Comparison of ENCODE assay signal across 12 mouse cellular contexts in the genomic region with DNA sequence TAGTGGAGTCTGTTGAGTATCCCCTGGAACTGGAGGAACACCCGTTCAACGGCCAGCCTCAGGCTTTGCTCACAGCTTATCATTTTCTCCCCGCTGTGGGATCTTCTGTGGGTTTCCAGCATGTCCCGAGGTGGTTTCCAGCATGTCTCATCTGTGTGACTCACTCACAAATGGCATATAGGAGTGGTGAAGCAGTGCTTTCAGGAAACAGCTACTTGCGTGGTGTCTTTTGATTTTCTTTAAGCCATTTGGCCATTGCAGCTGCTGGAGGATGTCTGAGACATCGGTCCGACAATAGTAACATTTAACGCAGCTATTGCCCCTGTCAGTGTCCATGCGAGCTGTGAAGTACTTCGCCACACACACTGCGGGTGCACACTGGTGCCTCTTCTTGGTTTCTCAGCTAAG. TPM values are rescaled to one million over a fixed set of nuclear protein-coding genes. Genes with fewer than 3 reads are reported as not detected.
DNase-seq lines count a peak whose midpoint lies in the region; ATAC-seq lines count a peak whose summit lies in the region.
"Had no signal": no experiment of that assay in that cellular context is flagged by ENCODE, and none has a peak within 500 bp of the region (broad histone marks: within the 10 kb centered on the region; RNA-seq: fewer than 3 reads in every experiment).

No protein-coding gene starts in this region.

- H3K36me3 ChIP-seq in heart, embryonic 11.5 days (ENCODE audit: control insufficient read depth, insufficient read depth, low read length), result no peaks in the 10 kb centered on the region

- WGBS in heart, embryonic 11.5 days (ENCODE audit: insufficient replicate concordance), result 66% methylated on average over 11 of the region's 11 CpGs

- H3K9ac ChIP-seq in heart, embryonic 11.5 days (ENCODE audit: low read depth, low read length), result no peak overlapping the region

- H3K4me1 ChIP-seq in heart, embryonic 11.5 days (ENCODE audit: control insufficient read depth, insufficient read depth, low read length), result peaks cover 5% of the 10 kb centered on the region

- H3K27ac ChIP-seq in heart, embryonic 11.5 days (ENCODE audit: low read depth, low read length), result peak overlapping the region; percentile 22
- H3K27ac ChIP-seq: stomach, postnatal 0 days had no signal

- H3K4me2 ChIP-seq in heart, embryonic 11.5 days, result no peak overlapping the region

- H3K9me3 ChIP-seq in heart, embryonic 11.5 days (replicated peaks; ENCODE audit: control insufficient read depth, low read length), result no peaks in the 10 kb centered on the region

- DNase-seq in heart, postnatal 4 days, result no peak
- DNase-seq in 3134 (ENCODE audit: extremely low read depth, insufficient read length, low spot score) (peak; percentile 74), MN1 (ENCODE audit: low spot score) (peak; percentile 36), liver (peak; percentile 74)
- DNase-seq in cerebellum, adult 8-10 months, result no peak
- DNase-seq in adrenal gland, postnatal 25 days, result no peak
- DNase-seq: cerebellum, postnatal 25 days; kidney, postnatal 4 days; lung, postnatal 10 days had no signal

- no peak overlapping the region for H3K4me3 ChIP-seq in heart, embryonic 11.5 days (ENCODE audit: low read depth, low read length)

- H3K27me3 ChIP-seq in heart, embryonic 11.5 days (ENCODE audit: control insufficient read depth, insufficient read depth, low read length), result no peaks in the 10 kb centered on the region

- no peak for ATAC-seq in heart, embryonic 11.5 days (replicated peaks; ENCODE audit: insufficient number of reproducible peaks, low FRiP score, low TSS enrichment)
- no peak for ATAC-seq in activated CD4-positive, CD25-positive, alpha-beta regulatory T cell, adult 4 months

RNA-seq across cellular contexts. Expression of a gene that starts 50.7 kb away (rescaled TPM):
- 133 and 139 TPM in 2 replicates for polyA plus RNA-seq in heart, embryonic 11.5 days (2014; fragmentation: Nextera tagmentation; extraction: Ambion mirVana)
- total RNA-seq in heart, postnatal 4 days (2021), result 100 to 1,000 TPM; 260 to 261 TPM
- 10 to 100 TPM; 53.4 to 56.8 TPM for polyA plus RNA-seq in activated CD4-positive, CD25-positive, alpha-beta regulatory T cell, adult 4 months (2017; shearing (Covaris generic))
- 180 and 199 TPM in 2 replicates for total RNA-seq in adrenal gland, postnatal 25 days (2021)

Comparison
In these comparisons a context has a peak if more than half of its experiments do, and no peak if none do; other contexts are left out.
1. DNase-seq: peak in 3134 (single experiment), MN1 (single experiment) and liver (single experiment); none in heart, postnatal 4 days (single experiment), cerebellum, adult 8-10 months (single experiment) and adrenal gland, postnatal 25 days (single experiment).